Mouse (Mus musculus) granulocyte monocyte progenitor cell, adult 5-6 weeks (primary cell): Measurements from ENCODE around the gene Stfa3. TPM values are rescaled to one million over a fixed set of nuclear protein-coding genes. Genes with fewer than 3 reads are reported as not detected.
"Not testable (repeated sequence)": the region's sequence is repeated elsewhere in the genome, so short reads cannot be mapped to it uniquely, and the experiment has no call there.

Experiments
- ATAC-seq: replicated peaks from 2 replicates; pipeline ENCODE4 v1.8.0; 2016; ENCODE audit warnings: mild to moderate bottlenecking, moderate TSS enrichment, inconsistent platforms; ENCODE audit not compliant: poor library complexity, severe bottlenecking
- total RNA-seq, 2 experiments: library from RNA; stranded (forward) in 1 of 2; stranded (reverse) in 1 of 2; fragments of 200-712, 200-1000 nt in 1 of 2; fragments of >200 nt in 1 of 2; fragmentation: Nextera tagmentation in 1 of 2; gene quantifications; 2 replicates each; pipeline ENCODE4 v1.2.3; 2014 to 2017

The Stfa3 gene
- total RNA-seq (2014; fragmentation: Nextera tagmentation) (not detected in 2 replicates), total RNA-seq (2017) (1.3 and 1.7 TPM in 2 replicates)

- ATAC-seq = peak; percentile 48
These were observed at the start of gene Stfa3 for GRCm38 (mm10) chr16:36455342-36455802. TSS of gene Stfa3 (minus strand) at chr16:36455392.

- peak; percentile 86 for ATAC-seq
These were observed 47.1 kb upstream of the Stfa3 start for GRCm38 (mm10) chr16:36502286-36502685.

GRCm38 (mm10) chr16:36492420-36492819 is 37.2 kb upstream of the Stfa3 start:
- ATAC-seq = no peak

GRCm38 (mm10) chr16:36476866-36477265 is 21.7 kb upstream of the Stfa3 start:
- ATAC-seq = peak; percentile 99

GRCm38 (mm10) chr16:36475530-36475929 is 20.3 kb upstream of the Stfa3 start:
- ATAC-seq = no peak

GRCm38 (mm10) chr16:36474849-36475248 is 19.7 kb upstream of the Stfa3 start:
- ATAC-seq = no peak

GRCm38 (mm10) chr16:36473217-36474216 is 18.3 kb upstream of the Stfa3 start:
- ATAC-seq = no peak

GRCm38 (mm10) chr16:36471066-36471633 is 16.0 kb upstream of the Stfa3 start:
- ATAC-seq = no peak

- ATAC-seq = no peak
These were observed 14.8 kb upstream of the Stfa3 start for GRCm38 (mm10) chr16:36469955-36470478.

GRCm38 (mm10) chr16:36469367-36469766 is 14.2 kb upstream of the Stfa3 start:
- no peak for ATAC-seq

GRCm38 (mm10) chr16:36468862-36469261 is 13.7 kb upstream of the Stfa3 start:
- ATAC-seq = no peak

- ATAC-seq = no peak
These were observed 12.7 kb upstream of the Stfa3 start for GRCm38 (mm10) chr16:36467936-36468335.

- no peak for ATAC-seq
These were observed 10.2 kb upstream of the Stfa3 start for GRCm38 (mm10) chr16:36465436-36465835.

- no peak for ATAC-seq
These were observed 8.9 kb upstream of the Stfa3 start for GRCm38 (mm10) chr16:36464076-36464475.

- ATAC-seq = no peak
These were observed 5.2 kb upstream of the Stfa3 start for GRCm38 (mm10) chr16:36460426-36460825.

GRCm38 (mm10) chr16:36420979-36421378 is 34.2 kb downstream of the Stfa3 start:
- not testable (repeated sequence) for ATAC-seq

GRCm38 (mm10) chr16:36408357-36408756 is 46.8 kb downstream of the Stfa3 start, which contains the start of gene Stfa2:
TSS of gene Stfa2 (minus strand) at chr16:36408457.
- ATAC-seq = no peak
